Mouse (Mus musculus): ENCODE data around the gene Irs3.

Gene Irs3

GRCm38 (mm10) chr5:137596601-137597261 is 48.8 kb downstream of the Irs3 start:
- in situ Hi-C loops (cut with MboI; ENCODE audit: unreplicated experiment in 2 of 2), result no loop called here

GRCm38 (mm10) chr5:137595921-137596320 is 49.6 kb downstream of the Irs3 start:
- in situ Hi-C loops (cut with MboI; ENCODE audit: unreplicated experiment in 2 of 2), result no loop called here

Data from v-Abl transformed pro-B cells (cell line).